ENCODE assay signal across 36 mouse cellular contexts in the genomic region with DNA sequence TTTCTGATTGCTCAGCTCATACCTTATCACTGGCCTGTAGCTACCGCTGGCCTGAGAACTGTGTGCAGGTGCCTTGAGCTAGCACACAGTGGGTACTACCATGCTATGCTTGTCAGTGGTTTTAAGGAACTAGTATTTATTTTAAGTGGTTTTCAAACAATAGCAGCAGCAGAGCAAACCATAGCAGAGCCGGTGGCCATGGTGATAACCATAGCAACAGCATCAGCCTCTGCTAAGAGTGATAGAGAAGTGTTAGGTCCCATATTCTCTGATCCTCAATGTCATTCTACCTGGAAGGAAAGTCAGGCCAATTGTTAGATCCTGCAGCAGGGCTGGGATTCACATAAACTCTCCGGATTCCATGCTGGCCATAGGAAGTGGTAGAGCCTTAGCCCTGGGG. TPM values are rescaled to one million over a fixed set of nuclear protein-coding genes. Genes with fewer than 3 reads are reported as not detected.
DNase-seq lines count a peak whose midpoint lies in the region; ATAC-seq and TF ChIP-seq lines count a peak whose summit lies in the region.
"Had no signal": no experiment of that assay in that cellular context is flagged by ENCODE, and none has a peak within 500 bp of the region (broad histone marks: within the 10 kb centered on the region; RNA-seq: fewer than 3 reads in every experiment).

No protein-coding gene starts in this region.

- no peaks in the 10 kb centered on the region for H3K9me3 ChIP-seq in forebrain, embryonic 14.5 days (replicated peaks; ENCODE audit: control insufficient read depth, low read length)
- H3K9me3 ChIP-seq in forebrain, embryonic 13.5 days (replicated peaks) = no peaks in the 10 kb centered on the region
- H3K9me3 ChIP-seq: embryonic facial prominence, embryonic 12.5 days; heart, embryonic 12.5 days; hindbrain, embryonic 15.5 days; kidney, embryonic 15.5 days; liver, embryonic 12.5 days; megakaryocyte, embryonic 14.5 days had no signal

- intact Hi-C loops in heart, adult 2 months (cut with DNase I) = no loop called here
- intact Hi-C loops in left cerebral cortex, adult 2 months (cut with DNase I) = no loop called here
- intact Hi-C loops in left cerebral cortex, postnatal 36 days (cut with DNase I) = no loop called here

- TF ChIP-seq EP300 in heart, adult 2 months (IDR thresholded peaks at IDR 0.05; ENCODE audit: insufficient read depth, low read depth, low read length) = no peak

- TF ChIP-seq POLR2A in heart, adult 2 months (IDR thresholded peaks at IDR 0.05; ENCODE audit: insufficient read depth, low read depth, low read length) = no peak
- TF ChIP-seq POLR2A in bone marrow, adult 2 months (IDR thresholded peaks at IDR 0.05; ENCODE audit: borderline replicate concordance, control insufficient read depth, low read depth, low read length) = no peak

- no peaks in the 10 kb centered on the region for H3K4me1 ChIP-seq in forebrain, embryonic 14.5 days (ENCODE audit: control insufficient read depth, insufficient read depth, low read length)
- H3K4me1 ChIP-seq in forebrain, embryonic 13.5 days = no peaks in the 10 kb centered on the region
- H3K4me1 ChIP-seq in heart, adult 2 months (ENCODE audit: control insufficient read depth, insufficient read depth, low read length) = no peaks in the 10 kb centered on the region
- H3K4me1 ChIP-seq in bone marrow, adult 2 months (ENCODE audit: control insufficient read depth, insufficient read depth, low read length) = peaks cover 3% of the 10 kb centered on the region
- H3K4me1 ChIP-seq: embryonic facial prominence, embryonic 12.5 days; heart, embryonic 12.5 days; hindbrain, embryonic 15.5 days; kidney, embryonic 15.5 days; liver, embryonic 12.5 days had no signal

- peak; percentile 21 for DNase-seq in forebrain, embryonic 14.5 days (ENCODE audit: low spot score)
- peak; percentile 31 for DNase-seq in heart, adult 11 months
- no peak for DNase-seq in heart, adult 2 months
- DNase-seq in left cerebral cortex, adult 2 months (ENCODE audit: extremely low spot score in 1 of 2, low spot score in 2 of 2) = no peak
- DNase-seq in left cerebral cortex, postnatal 36 days (ENCODE audit: low spot score in 2 of 2) = no peak
- no peak for DNase-seq in gastrocnemius, adult 18-20 months (ENCODE audit: low spot score)
- DNase-seq: adrenal gland, adult 2 months; adrenal gland, postnatal 36 days; cerebellum, adult 11-12 months; cerebellum, adult 9-11 months; embryo, embryonic 11 days; gastrocnemius, postnatal 25 days; heart, adult 18-20 months; heart, postnatal 4 days; kidney, adult 18-20 months; kidney, postnatal 25 days; left cerebral cortex, postnatal 4 days; liver, postnatal 0 days; lung, postnatal 4 days; right cerebral cortex, postnatal 14 days; spleen, adult 18-20 months; thymus, adult 18-20 months; thymus, postnatal 25 days had no signal

- ATAC-seq in forebrain, embryonic 14.5 days = no peak
- no peak for ATAC-seq in forebrain, embryonic 13.5 days
- ATAC-seq: activated CD4-positive, CD25-positive, alpha-beta regulatory T cell, adult 4 months; liver, embryonic 12.5 days; liver, postnatal 0 days had no signal

- H3K4me2 ChIP-seq in forebrain, embryonic 14.5 days (ENCODE audit: low read length) = no peak overlapping the region
- no peak overlapping the region for H3K4me2 ChIP-seq in forebrain, embryonic 13.5 days
- H3K4me2 ChIP-seq: embryonic facial prominence, embryonic 12.5 days; heart, embryonic 12.5 days; hindbrain, embryonic 15.5 days; kidney, embryonic 15.5 days; liver, embryonic 12.5 days had no signal

- no peaks in the 10 kb centered on the region for H3K79me2 ChIP-seq in heart, adult 2 months (replicated peaks; ENCODE audit: control insufficient read depth, insufficient read depth, low read length)

- 84% methylated on average over 3 of the region's 3 CpGs for WGBS in forebrain, embryonic 14.5 days
- WGBS in forebrain, embryonic 13.5 days = 82% methylated on average over 3 of the region's 3 CpGs
- WGBS in heart, adult 2 months = 85% methylated on average over 3 of the region's 3 CpGs
- WGBS in bone marrow, adult 2 months = 76% methylated on average over 3 of the region's 3 CpGs

- no peak overlapping the region for H3K27ac ChIP-seq in forebrain, embryonic 14.5 days (ENCODE audit: low read depth, low read length)
- H3K27ac ChIP-seq in forebrain, embryonic 13.5 days = no peak overlapping the region
- H3K27ac ChIP-seq in heart, adult 2 months = no peak overlapping the region
- peak overlapping the region; percentile 19; the same call in 1 of the 2 replicates for H3K27ac ChIP-seq in left cerebral cortex, adult 2 months
- H3K27ac ChIP-seq in bone marrow, adult 2 months (ENCODE audit: control insufficient read depth, insufficient read depth, low read depth, low read length, poor library complexity) = peak overlapping the region; percentile 86; the same call in 1 of the 2 replicates
- H3K27ac ChIP-seq: embryonic facial prominence, embryonic 12.5 days; hindbrain, embryonic 15.5 days; kidney, embryonic 15.5 days; liver, embryonic 12.5 days had no signal

- H3K36me3 ChIP-seq in forebrain, embryonic 14.5 days (ENCODE audit: control insufficient read depth, insufficient read depth, low read length) = no peaks in the 10 kb centered on the region
- H3K36me3 ChIP-seq in forebrain, embryonic 13.5 days (ENCODE audit: poor library complexity, severe bottlenecking) = no peaks in the 10 kb centered on the region
- no peaks in the 10 kb centered on the region for H3K36me3 ChIP-seq in heart, adult 2 months (ENCODE audit: control insufficient read depth, insufficient read depth, low read length)
- H3K36me3 ChIP-seq: embryonic facial prominence, embryonic 12.5 days; heart, embryonic 12.5 days; hindbrain, embryonic 15.5 days; kidney, embryonic 15.5 days; liver, embryonic 12.5 days had no signal

- H3K9ac ChIP-seq in forebrain, embryonic 14.5 days (ENCODE audit: low read length) = no peak overlapping the region
- no peak overlapping the region for H3K9ac ChIP-seq in forebrain, embryonic 13.5 days
- H3K9ac ChIP-seq in heart, adult 2 months (ENCODE audit: low read depth, low read length) = no peak overlapping the region
- H3K9ac ChIP-seq: embryonic facial prominence, embryonic 12.5 days; heart, embryonic 12.5 days; hindbrain, embryonic 15.5 days; kidney, embryonic 15.5 days; liver, embryonic 12.5 days; liver, postnatal 0 days had no signal

- TF ChIP-seq CTCF in heart, adult 2 months (IDR thresholded peaks at IDR 0.05) = no peak
- TF ChIP-seq CTCF in left cerebral cortex, adult 2 months (IDR thresholded peaks at IDR 0.05) = no peak
- TF ChIP-seq CTCF in bone marrow, adult 2 months (IDR thresholded peaks at IDR 0.05; ENCODE audit: control insufficient read depth, insufficient read depth, low read length) = no peak

- H3K4me3 ChIP-seq in forebrain, embryonic 14.5 days (ENCODE audit: low read depth, low read length) = no peak overlapping the region
- no peak overlapping the region for H3K4me3 ChIP-seq in forebrain, embryonic 13.5 days
- no peak overlapping the region for H3K4me3 ChIP-seq in heart, adult 2 months
- H3K4me3 ChIP-seq in left cerebral cortex, adult 2 months = no peak overlapping the region
- no peak overlapping the region for H3K4me3 ChIP-seq in bone marrow, adult 2 months (replicated peaks; ENCODE audit: control insufficient read depth, low read depth, low read length)
- H3K4me3 ChIP-seq: embryonic facial prominence, embryonic 12.5 days; heart, embryonic 12.5 days; hindbrain, embryonic 15.5 days; kidney, embryonic 15.5 days; liver, embryonic 12.5 days; megakaryocyte, embryonic 14.5 days had no signal

- H3K27me3 ChIP-seq in forebrain, embryonic 14.5 days (replicated peaks; ENCODE audit: control insufficient read depth, insufficient read depth, low read length) = no peaks in the 10 kb centered on the region
- H3K27me3 ChIP-seq in forebrain, embryonic 13.5 days = no peaks in the 10 kb centered on the region
- no peaks in the 10 kb centered on the region for H3K27me3 ChIP-seq in heart, adult 2 months (ENCODE audit: control insufficient read depth, insufficient read depth, low read length)
- H3K27me3 ChIP-seq: CH12.LX; embryonic facial prominence, embryonic 12.5 days; hindbrain, embryonic 15.5 days; kidney, embryonic 15.5 days; liver, embryonic 12.5 days; megakaryocyte, embryonic 14.5 days had no signal

RNA-seq across cellular contexts. Expression of gene Il1b, which starts 43.7 kb away (rescaled TPM):
- not detected in 2 replicates for polyA plus RNA-seq in forebrain, embryonic 14.5 days (2014; fragmentation: Nextera tagmentation; extraction: Ambion mirVana)
- polyA plus RNA-seq in forebrain, embryonic 13.5 days (2015; fragmentation: Nextera tagmentation; extraction: Ambion mirVana) = 0.17 TPM in 1 of 2 replicates, not detected in the other
- total RNA-seq in heart, adult 2 months (2021) = under 1 TPM; 0.27 to 0.94 TPM
- polyA plus RNA-seq in heart, adult 2 months (2012; rRNA removed) = 0.86 and 1.3 TPM in 2 replicates
- total RNA-seq in left cerebral cortex, adult 2 months (2021) = 1 to 10 TPM in 1 of 2 experiments, under 1 TPM in 1; 0.42 to 1.1 TPM
- total RNA-seq in left cerebral cortex, postnatal 36 days (2021) = under 1 TPM in 1 of 2 experiments, not detected in 1; 0.32 TPM
- 4.3 and 10.5 TPM in 2 replicates for polyA plus RNA-seq in bone marrow, adult 2 months (2011; ENCODE audit: insufficient read depth, insufficient read length, low replicate concordance, missing spikeins)
- not detected for total RNA-seq in gastrocnemius, adult 18-20 months (2021)
- total RNA-seq: ES-E14; gastrocnemius, postnatal 25 days had no signal
- polyA plus RNA-seq: activated CD4-positive, CD25-positive, alpha-beta regulatory T cell, adult 4 months; C2C12; embryonic facial prominence, embryonic 12.5 days; hindbrain, embryonic 15.5 days; kidney, embryonic 15.5 days; lung, embryonic 16.5 days had no signal

Comparison
In these comparisons a context has a peak if more than half of its experiments do, and no peak if none do; other contexts are left out.
1. DNase-seq: peak in forebrain, embryonic 14.5 days (single experiment) and heart, adult 11 months (single experiment); none in heart, adult 2 months (0 of 2), left cerebral cortex, adult 2 months (0 of 2), left cerebral cortex, postnatal 36 days (0 of 2) and gastrocnemius, adult 18-20 months (single experiment).
2. H3K27ac ChIP-seq: peak in left cerebral cortex, adult 2 months (single experiment) and bone marrow, adult 2 months (single experiment); none in forebrain, embryonic 14.5 days (single experiment), forebrain, embryonic 13.5 days (single experiment) and heart, adult 2 months (single experiment).